Mouse (Mus musculus): ENCODE measurements around the gene Cldn5. TPM values are rescaled to one million over a fixed set of nuclear protein-coding genes. Genes with fewer than 3 reads are reported as not detected.
A peak's percentile ranks its signal among the peaks of the same experiment; 100 is the strongest.

The Cldn5 gene
- polyA plus RNA-seq (2015; fragmentation: Nextera tagmentation; extraction: Ambion mirVana), result 23.1 and 25.3 TPM in 2 replicates

- H3K9me3 ChIP-seq (ENCODE audit: control insufficient read depth), result no peaks in the 10 kb centered on the region
- no peak within 1 kb of the TSS for H3K27ac ChIP-seq (ENCODE audit: low read depth, low read length)
- H3K27me3 ChIP-seq (replicated peaks; ENCODE audit: control insufficient read depth, insufficient read depth, low read length), result peaks cover 33% of the 10 kb centered on the region
- WGBS, result 12% methylated on average over 19 of the region's 19 CpGs
- peak within 1 kb of the TSS; percentile 31; the same call in 1 of the 2 replicates for H3K9ac ChIP-seq (ENCODE audit: low read depth, low read length)
- TF ChIP-seq CTCF (IDR thresholded peaks at IDR 0.05; ENCODE audit: low read depth), result no peak
- H3K4me3 ChIP-seq (ENCODE audit: low read depth, low read length), result peak within 1 kb of the TSS; percentile 41
- 0 out of 2 replicates have a peak, but pooled peaks cover 3% of the 10 kb centered on the region for H3K36me3 ChIP-seq (ENCODE audit: control insufficient read depth, insufficient read depth)
- H3K4me2 ChIP-seq (replicated peaks; ENCODE audit: low read depth), result peak within 1 kb of the TSS; percentile 67
- H3K4me1 ChIP-seq (replicated peaks; ENCODE audit: control insufficient read depth, insufficient read depth, low read length), result no peaks in the 10 kb centered on the region; the same call in 1 of the 2 replicates
- ATAC-seq, result peak; percentile 28; the same call in 1 of the 2 replicates
Observed at GRCm38 (mm10) chr16:18776556-18777100, at the start of gene Cldn5. TSS of gene Cldn5 (plus strand) at chr16:18776847.

GRCm38 (mm10) chr16:18727536-18728499 is 48.8 kb upstream of the Cldn5 start:
- Histone ChIP-seq H3K4me2 (replicated peaks; ENCODE audit: low read depth) (no peak overlapping the region), H3K9ac (ENCODE audit: low read depth, low read length) (no peak overlapping the region), H3K4me1 (replicated peaks; ENCODE audit: control insufficient read depth, insufficient read depth, low read length) (0 out of 2 replicates have a peak, but pooled peaks cover 3% of the 10 kb centered on the region), H3K27me3 (replicated peaks; ENCODE audit: control insufficient read depth, insufficient read depth, low read length) (no peaks in the 10 kb centered on the region), H3K27ac (ENCODE audit: low read depth, low read length) (no peak overlapping the region), H3K9me3 (ENCODE audit: control insufficient read depth) (no peaks in the 10 kb centered on the region), H3K36me3 (ENCODE audit: control insufficient read depth, insufficient read depth) (no peaks in the 10 kb centered on the region), H3K4me3 (ENCODE audit: low read depth, low read length) (no peak overlapping the region)
- WGBS, result 74% methylated on average over 10 of the region's 10 CpGs
- no peak for ATAC-seq
- TF ChIP-seq CTCF (IDR thresholded peaks at IDR 0.05; ENCODE audit: low read depth), result no peak

DNA sequence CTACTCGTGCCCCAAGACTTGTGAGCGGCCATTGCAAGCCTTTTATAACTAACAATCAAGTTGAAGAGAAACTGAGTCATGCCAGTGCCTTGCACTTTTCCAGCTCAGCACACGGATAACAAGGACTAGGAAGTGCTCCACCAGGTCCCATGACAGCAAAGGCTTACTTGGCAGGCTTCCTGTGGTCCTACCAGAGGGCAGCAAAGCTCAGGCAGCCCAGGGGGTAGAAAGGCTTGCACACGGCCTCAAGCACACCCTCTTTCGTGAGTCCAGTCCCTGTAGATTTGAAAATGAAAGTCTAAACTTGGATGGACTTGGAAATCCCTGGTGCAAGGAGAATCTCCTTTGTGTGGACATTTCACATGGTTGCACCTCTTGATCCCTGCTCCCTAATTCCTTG is 47.5 kb upstream of the Cldn5 start:
- H3K9me3 ChIP-seq (ENCODE audit: control insufficient read depth), result no peaks in the 10 kb centered on the region
- no peak overlapping the region for H3K4me3 ChIP-seq (ENCODE audit: low read depth, low read length)
- H3K4me1 ChIP-seq (replicated peaks; ENCODE audit: control insufficient read depth, insufficient read depth, low read length), result 0 out of 2 replicates have a peak, but pooled peaks cover 3% of the 10 kb centered on the region
- no peak overlapping the region for H3K27ac ChIP-seq (ENCODE audit: low read depth, low read length)
- ATAC-seq, result no peak
- no peak for TF ChIP-seq CTCF (IDR thresholded peaks at IDR 0.05; ENCODE audit: low read depth)
- WGBS, result 71% methylated on average over 5 of the region's 5 CpGs
- no peak overlapping the region for H3K4me2 ChIP-seq (replicated peaks; ENCODE audit: low read depth)
- no peak overlapping the region for H3K9ac ChIP-seq (ENCODE audit: low read depth, low read length)
- no peaks in the 10 kb centered on the region for H3K27me3 ChIP-seq (replicated peaks; ENCODE audit: control insufficient read depth, insufficient read depth, low read length)
- no peaks in the 10 kb centered on the region for H3K36me3 ChIP-seq (ENCODE audit: control insufficient read depth, insufficient read depth)

- peak; percentile 70 for ATAC-seq
- Histone ChIP-seq H3K4me3 (ENCODE audit: low read depth, low read length) (no peak overlapping the region), H3K36me3 (ENCODE audit: control insufficient read depth, insufficient read depth) (no peaks in the 10 kb centered on the region), H3K27ac (ENCODE audit: low read depth, low read length) (no peak overlapping the region), H3K9me3 (ENCODE audit: control insufficient read depth) (no peaks in the 10 kb centered on the region), H3K4me2 (replicated peaks; ENCODE audit: low read depth) (no peak overlapping the region), H3K9ac (ENCODE audit: low read depth, low read length) (no peak overlapping the region), H3K4me1 (replicated peaks; ENCODE audit: control insufficient read depth, insufficient read depth, low read length) (0 out of 2 replicates have a peak, but pooled peaks cover 3% of the 10 kb centered on the region), H3K27me3 (replicated peaks; ENCODE audit: control insufficient read depth, insufficient read depth, low read length) (no peaks in the 10 kb centered on the region)
- 34% methylated on average over 3 of the region's 3 CpGs for WGBS
- no peak for TF ChIP-seq CTCF (IDR thresholded peaks at IDR 0.05; ENCODE audit: low read depth)
Observed at GRCm38 (mm10) chr16:18730640-18731039, 46.0 kb upstream of the Cldn5 start.

- Histone ChIP-seq H3K36me3 (ENCODE audit: control insufficient read depth, insufficient read depth) (no peaks in the 10 kb centered on the region), H3K4me1 (replicated peaks; ENCODE audit: control insufficient read depth, insufficient read depth, low read length) (0 out of 2 replicates have a peak, but pooled peaks cover 3% of the 10 kb centered on the region), H3K4me3 (ENCODE audit: low read depth, low read length) (peak overlapping the region; percentile 7; the same call in 1 of the 2 replicates), H3K9me3 (ENCODE audit: control insufficient read depth) (no peaks in the 10 kb centered on the region), H3K4me2 (replicated peaks; ENCODE audit: low read depth) (peak overlapping the region; percentile 37), H3K27me3 (replicated peaks; ENCODE audit: control insufficient read depth, insufficient read depth, low read length) (no peaks in the 10 kb centered on the region), H3K9ac (ENCODE audit: low read depth, low read length) (no peak overlapping the region), H3K27ac (ENCODE audit: low read depth, low read length) (no peak overlapping the region)
- no peak for TF ChIP-seq CTCF (IDR thresholded peaks at IDR 0.05; ENCODE audit: low read depth)
- ATAC-seq, result peak; percentile 64
- WGBS, result 41% methylated on average over 20 of the region's 20 CpGs
Observed at GRCm38 (mm10) chr16:18733100-18733956, 43.3 kb upstream of the Cldn5 start.
